Mouse (Mus musculus) fat pad, adult 2 months (tissue): ENCODE measurements around the gene Ovol2.

Experiments used
- DNase-seq: peaks from one replicate; pipeline ENCODE4 v3.0.0-alpha.2; 2011; ENCODE audit warnings: low read depth, low spot score; ENCODE audit errors: extremely low read depth

The Ovol2 gene

DNA sequence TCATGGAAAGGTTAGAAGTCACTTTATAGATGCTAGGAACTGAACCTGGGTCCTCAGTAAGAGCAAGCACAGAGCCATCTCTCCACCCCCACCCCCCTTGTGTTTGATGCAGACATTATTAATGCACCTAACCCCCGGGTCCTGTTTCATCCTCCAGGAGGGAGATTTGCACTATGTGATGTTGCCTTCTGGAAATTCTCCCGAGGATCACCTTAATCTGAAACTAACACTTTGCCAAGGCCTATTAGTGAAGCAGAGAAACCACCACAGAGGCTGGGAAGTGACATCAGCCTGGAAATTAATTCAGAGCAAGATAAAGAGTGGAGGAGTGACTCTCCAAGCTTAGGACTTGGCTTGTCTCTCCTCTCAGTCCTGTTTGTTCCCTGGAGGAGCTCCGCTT, 7.7 kb downstream of the Ovol2 start:
- no peak for DNase-seq

DNA sequence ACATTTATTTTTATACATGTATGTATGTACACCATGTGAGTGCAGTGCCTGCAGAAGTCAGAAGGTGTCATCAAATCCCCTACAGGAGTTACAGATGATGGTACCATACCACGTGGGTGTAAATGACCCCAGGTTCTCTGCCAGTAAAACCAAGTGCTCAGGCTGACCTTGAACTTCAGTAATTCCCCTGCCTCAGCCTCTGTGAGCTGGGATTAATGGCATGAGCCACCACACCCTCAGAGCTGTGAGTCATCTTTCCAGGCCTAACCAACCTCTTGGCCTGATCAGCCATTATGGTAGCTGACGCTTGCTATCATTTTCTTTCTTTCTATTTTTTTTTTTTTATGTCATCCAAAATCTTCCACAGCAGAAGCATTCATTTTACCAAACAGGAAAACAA, 20.6 kb downstream of the Ovol2 start:
- no peak for DNase-seq

DNA sequence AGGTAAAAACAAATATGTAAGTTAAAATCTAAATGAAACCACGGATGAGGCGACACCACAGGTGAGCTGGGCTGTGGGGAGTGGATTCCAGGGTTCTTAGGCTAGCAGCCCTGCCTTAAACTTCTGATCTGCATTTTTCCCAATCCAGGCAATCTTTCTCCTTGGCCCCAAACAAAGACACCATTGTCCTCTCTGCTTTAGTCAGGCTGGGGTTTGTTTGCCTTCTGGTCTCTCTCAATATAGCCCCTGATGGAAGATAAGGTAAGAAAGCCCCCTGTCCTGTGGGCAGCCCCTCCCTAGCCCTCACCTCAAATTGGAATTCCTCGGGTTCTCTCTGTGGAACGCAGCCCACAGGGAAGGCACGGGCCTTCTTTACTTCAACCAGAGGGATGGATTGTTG, 21.7 kb downstream of the Ovol2 start:
- no peak for DNase-seq

DNA sequence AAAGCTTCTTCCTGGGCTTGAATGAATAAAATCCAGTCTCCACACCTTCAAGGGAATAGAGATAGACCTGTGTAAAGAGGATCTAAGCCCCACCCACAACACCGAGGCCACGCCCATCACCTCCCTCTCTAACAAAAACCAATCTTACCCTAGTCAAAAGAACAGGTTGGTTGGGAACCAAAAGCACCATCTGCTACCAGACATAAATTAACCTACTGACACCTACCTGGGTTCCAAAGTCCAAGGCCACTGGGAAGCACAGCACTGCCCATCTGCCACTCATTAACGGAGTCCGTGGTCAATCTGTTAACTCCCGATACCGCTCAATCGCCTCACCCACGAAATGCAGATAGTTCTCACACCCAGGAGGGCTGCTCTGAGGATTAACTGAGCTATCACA, 23.4 kb downstream of the Ovol2 start:
- DNase-seq, result no peak

DNA sequence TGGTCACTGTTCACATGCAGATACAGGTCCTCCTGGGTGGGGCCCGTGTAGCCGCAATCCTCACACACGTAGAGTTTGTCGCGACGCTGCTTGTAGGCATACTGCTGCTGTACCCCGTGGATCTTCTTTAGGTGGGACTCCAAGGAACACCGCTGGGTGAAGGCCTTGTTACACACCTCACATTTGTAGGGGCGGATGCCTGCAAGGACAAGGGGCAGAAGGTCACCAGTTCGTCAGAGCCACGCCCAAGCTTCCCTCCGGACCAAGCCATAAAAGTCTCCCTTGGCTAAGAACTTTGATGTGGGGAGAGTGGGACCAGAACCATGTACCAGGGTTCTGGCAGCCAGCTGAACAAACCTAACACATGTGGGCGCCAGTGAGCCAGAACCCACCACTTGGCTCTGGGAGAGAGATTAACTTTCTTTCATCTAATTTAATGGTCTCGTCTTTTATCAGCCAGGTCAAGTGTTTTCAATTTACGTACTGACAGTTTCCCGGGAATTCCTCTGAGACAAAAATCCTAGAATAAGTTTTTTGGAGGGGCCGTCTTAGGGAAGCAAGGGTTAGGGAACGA, 26.1 kb downstream of the Ovol2 start:
- no peak for DNase-seq

DNA sequence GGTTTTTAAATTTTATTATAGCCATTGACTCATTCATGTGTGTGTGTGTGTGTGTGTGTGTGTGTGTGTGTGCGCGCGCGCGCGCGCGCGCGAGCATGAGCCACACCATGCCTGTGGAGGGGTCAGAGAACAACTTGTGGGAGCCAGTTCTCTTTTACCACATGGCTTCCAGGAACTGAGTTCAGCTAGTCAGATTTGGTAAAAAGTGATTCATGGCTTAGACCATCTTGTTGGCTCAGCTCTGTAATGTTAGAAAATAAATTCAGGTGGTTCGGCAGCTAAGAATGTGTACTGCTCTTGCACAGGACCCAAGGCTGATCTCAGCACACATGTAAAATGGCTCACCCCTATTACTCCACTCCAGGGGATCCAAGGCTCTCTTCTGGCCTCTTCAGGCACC, 30.8 kb downstream of the Ovol2 start:
- DNase-seq, result no peak

DNA sequence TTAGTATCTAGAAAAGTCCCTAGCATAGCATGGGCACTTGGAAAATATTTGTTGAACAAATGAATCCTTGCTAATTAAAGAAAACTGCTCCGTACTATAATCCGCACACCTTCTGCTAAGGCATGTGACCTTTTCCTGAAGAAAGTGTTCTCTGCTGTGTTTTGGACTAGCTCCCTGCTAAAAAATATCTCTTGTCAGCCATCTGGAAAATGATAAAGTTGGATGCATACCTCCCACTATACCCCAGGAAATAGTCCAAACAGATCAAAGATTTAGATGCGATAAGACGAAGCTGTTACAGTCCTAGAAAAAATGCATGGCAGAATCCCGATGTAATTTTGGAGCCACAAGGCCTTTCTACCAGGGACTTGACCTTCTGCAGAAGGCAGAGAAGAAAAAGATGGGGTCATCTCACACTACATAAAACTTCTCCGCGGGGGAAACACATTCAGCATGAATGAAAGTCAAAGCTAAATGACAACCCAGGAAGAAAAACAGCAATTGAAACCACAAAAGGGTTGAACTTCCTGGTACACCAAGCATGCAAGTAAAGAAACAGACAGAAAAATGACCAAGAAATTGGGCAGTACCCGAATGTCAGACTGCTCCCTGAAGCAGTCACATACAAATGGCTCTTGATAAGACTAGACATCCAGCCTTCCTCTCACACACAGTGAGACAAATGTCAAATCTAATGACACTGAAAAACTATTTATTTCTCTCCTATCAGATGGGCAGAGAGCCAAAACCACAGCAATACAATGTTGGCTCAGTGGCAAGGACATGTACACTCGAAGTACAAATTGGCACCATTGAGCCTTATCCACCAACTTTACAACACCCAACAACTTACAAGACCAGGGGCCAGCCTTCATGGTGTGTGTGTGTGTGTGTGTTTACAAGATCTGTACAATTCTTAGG, 31.9 kb downstream of the Ovol2 start:
- peak; percentile 23 for DNase-seq

DNA sequence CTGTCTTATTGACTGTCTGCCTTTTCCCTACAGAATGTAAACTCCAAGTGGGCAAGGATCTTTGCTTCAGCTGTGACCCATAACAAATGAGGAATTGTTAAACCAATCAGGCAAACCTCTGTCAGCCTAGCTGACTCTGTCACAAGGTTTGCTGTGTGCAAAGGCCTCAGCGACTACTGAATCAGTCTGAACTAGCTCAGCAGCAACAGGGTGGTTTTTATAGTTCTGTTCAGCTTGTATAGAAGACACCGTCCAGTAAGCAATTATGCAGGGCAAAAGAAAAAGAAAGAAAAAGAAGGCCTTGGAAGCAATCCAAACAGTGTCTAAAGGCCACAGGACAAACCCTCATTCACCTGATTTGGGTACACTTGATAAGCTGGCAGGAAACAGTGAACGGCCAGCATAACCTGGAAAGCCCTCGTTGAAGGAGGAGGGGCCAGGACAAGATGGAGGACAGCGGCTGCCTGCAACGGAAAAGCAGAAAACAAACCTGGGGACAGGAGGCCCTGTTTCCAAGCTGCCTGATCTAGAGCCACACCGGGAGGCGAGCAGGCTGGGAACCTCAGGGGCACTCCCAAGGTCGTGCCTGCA, 36.7 kb downstream of the Ovol2 start:
- DNase-seq, result no peak

DNA sequence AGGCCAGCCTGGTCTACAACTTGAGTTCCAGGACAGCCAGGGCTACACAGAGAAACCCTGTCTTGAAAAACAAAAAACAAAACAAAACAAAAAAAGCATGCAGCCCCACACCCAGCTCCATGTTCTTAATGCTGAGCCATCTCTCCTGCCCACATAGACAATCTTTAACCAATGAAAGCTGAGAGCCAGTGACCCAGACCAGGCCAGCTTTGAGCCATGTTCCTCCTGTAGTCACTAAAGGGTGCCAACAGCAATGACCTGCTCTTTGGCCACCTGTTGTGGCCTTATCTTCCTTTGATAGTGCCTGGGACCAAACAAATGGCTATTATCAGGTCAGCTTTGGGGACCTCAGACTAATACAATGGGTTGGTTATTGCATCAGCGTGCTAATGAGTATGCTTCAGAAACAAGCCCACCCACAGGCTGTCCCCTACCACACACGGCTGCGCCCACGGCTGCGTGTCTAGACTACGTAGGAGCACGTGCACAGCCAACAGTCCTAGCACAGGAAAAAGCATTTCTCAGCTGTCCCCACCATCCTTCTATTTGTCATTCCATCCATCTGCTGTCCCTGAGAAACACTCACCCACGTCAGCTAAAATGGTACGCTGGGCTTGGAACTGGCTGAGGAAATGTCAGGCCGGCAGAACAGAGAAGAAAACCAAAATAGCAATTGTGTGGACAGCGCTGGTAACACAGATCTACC, 40.2 kb downstream of the Ovol2 start:
- DNase-seq, result no peak

DNA sequence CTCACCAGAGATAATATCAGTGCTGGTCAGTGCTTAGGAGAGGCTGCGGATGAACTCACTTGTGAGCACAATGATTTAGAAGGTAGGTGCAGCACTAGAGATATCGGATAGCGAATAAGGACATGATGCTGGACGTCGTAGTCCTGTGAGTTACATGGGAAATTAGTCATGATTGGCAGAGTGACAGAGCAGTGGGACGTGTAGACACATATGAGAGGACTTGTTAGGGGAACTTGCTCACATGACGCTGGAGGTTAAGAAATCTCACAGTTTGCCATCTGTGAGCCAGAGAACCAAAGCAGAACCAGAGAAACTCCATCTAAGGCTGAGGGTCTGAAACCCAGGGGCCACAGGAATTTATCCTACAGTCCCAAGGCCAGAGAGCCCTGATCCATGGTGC, 41.6 kb downstream of the Ovol2 start:
- no peak for DNase-seq

DNA sequence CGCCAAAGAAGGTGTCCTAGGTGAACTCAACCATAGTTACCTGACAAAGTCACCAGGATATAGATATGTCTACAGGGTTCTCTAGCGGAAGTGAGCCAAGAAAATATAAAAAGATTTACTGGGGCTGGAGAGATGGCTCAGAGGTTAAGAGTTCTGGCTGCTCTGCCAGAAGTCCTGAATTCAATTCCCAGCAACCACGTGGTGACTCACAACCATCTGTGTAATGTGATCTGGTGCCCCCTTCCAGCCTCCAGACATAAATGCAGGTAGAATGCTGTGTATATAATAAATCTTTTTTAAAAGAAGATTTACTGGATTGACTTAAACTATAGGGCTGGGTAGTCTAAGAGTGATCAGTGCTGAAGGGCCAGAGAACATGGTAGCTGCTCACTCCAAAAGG, 50.5 kb downstream of the Ovol2 start:
- DNase-seq, result no peak

DNA sequence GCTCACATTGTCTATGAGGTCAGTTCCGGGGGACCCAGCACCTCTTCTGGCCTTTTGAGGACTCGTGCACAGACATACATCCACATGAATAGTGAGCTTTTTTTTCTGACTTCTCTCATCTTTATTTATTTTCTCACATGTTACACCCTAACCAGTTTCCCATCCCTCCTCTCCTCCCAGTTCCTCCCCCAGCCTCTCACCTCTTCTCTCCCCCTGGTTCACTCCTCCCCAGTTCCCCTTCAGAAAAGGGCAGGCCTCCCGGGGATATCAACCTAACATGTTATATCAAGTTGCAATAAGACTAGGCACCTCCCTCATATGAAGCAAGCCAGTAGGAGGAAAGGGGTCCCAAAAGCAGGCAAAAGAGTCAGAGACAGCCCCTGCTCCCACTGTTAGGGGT, 51.4 kb downstream of the Ovol2 start:
- no peak for DNase-seq

DNA sequence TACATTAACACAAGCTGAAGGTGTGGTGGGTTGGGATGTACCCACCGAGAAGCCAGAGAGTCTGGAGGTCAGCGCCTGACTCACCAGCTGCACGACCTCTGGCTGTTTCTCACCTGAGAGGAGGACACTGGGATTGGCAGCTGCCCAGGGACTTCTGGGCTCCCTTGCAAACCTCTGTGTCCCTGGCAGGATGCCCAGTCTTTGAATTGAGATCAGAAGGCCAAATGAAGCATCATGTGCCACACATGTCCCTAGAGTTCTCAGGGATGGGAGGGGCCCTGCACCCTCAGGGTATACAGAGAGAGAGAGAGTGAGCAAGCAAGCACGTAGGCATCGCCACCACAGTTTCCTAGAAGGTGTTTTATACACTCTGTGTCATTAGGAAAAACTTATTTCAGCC, 52.2 kb downstream of the Ovol2 start:
- DNase-seq, result no peak

DNA sequence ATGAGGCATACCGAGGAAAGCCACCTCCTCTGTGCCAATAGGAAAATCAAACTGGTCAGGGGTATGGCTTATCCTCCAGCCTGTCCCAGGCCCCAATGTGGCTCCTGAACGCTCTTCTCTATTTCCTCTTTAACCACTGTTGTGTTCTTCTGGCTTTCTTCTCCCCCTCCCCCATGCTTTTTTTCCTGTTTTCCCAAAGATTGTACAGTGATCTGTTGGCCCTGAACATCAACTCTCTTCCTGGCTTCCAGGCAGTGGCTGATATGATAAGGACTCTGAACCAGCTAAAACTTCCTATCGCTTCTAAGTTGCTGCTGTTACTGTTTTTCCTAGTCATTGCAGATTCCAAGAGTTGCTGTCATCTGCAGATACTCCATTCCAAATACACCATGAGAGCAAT, 55.1 kb downstream of the Ovol2 start:
- DNase-seq, result no peak

DNA sequence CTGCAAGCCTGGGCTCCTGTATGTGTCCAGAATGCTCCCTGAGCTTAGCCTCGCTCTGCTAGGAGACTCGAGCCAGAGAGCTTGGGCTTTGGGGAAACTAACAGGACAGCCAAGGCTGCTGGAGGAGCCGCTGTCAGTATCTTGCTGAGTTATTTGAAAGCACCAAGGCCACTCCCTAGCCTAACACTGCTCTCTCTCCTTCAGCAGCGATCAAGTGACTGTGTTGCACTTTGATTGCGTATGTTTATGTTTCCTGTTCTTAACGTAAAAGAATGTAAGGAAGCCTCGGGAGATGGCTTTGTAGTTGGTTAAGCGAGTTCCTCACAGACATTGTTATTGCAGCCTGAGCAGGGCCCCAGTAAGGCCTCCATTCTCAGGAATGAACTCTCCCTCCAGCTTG, 57.2 kb downstream of the Ovol2 start:
- DNase-seq, result no peak

DNA sequence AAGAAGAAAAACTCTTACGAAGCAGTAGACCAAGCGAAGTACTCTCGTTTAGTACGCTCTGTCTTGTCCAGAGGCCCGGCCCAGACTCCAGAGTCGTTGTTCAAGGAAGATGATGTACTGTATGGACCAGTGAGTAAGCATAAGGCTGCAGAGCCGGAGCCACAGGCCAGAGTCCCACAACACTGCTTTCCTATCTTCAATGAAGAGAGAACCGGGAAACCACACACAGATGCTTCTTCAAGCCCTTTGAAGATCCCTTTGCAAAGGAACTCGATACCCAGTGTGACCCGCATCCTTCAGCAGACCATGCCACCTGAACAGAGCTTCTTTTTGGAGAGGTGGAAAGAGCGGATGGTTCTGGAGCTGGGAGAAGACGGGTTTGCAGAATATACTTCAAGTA, 59.9 kb downstream of the Ovol2 start:
- no peak for DNase-seq

DNA sequence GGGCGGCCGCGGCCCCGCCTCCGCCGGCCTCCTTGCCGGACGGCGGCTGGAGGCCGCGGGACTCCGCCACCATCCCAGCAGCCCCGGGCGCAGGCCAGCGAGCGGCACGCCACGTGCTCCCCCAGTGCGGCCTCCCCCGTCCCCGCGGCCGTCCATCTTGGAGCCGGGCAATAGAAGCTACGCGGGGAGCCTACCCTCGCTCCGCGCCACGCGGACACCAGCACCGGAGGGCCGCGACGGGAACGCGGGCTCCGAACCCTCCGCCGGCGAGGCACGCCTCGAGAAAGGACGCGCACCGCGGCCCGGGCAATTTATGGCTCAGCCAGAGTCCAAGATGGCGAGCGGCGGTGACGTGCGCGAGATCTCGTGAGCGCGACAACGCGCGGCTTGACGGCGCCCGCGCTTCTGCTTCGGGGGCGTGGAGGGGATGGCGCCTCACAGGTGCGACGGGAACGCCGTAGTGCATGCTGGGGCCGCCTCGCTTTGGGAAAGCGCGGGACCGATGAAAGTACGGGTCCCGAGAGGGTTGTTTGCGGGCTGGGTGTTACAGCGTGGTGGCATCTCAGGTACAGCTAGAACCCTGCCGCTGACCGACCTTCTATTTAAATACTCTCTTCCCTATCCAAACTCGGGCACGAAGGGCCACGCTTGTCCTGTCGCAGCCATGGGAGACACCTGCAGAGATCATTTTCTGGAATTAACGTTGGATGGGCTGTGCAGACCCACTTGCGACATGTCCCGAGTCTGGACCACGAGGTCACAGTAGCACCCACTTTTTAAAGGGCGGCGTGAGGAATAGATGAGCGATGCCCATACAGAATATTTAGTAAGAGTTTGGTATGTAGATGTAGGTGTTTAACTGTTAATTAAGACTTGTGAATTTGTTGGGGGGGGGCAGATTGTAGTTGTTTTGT, 61.2 kb downstream of the Ovol2 start, which contains the start of the genes Mgme1 and Snx5:
Mgme1 (plus strand) TSS at position 157 of the 914 bp plus-strand sequence.
Snx5 (minus strand) TSS at position 400 of the 914 bp plus-strand sequence.
- DNase-seq, result no peak

DNA sequence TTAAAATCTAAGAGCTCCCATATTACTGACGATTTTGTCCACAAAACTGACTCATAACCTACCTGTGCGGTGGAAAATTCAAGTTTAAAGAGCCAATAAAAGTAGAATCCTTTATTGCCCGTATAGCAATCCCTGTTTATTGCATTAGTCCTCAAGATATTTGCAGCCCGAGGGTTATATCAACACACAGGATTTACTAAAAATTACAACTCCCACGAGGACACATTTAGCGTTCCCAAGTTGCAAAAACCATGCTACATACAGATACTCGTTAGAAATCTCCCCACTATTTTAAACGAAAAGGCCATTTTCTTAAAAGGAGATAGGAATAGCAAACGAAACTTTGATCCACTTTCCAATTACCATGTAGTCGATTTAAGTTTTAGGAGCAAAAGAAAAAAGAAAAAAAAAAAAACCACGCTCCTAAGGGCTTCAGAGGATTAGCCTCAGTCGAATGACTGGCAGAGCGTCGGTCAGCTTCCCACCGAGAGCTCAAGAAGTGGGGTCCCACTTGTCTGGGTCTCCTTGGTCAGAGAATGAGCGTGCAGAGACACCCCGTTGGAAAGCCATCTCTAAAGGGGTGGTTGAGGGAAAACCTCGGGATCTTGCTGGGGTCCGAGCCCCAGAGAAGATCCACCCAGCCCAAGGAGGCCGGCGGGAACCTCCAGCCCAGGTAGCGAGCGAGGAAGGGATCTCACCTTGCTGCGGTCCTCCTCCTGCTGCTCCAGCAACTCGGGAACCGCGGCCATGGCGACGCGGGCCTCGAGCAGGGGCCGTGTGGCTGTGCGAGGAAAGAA, 62.1 kb downstream of the Ovol2 start:
- DNase-seq, result no peak

DNA sequence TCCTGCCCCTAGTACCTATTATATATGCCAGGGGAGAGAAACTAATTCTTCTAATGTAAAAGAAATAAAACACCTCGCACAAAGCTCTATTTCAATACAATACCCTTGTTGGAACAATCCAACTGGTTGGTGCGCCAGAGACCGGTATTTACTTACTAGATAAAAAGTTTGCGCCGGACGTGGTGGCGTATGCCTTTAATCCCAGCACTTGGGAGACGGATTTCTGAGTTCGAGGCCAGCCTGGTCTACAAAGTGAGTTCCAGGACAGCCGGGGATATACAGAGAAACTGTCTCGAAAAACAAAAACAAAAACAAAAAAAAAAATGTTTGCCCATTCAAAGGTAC, 62.7 kb downstream of the Ovol2 start:
- DNase-seq, result no peak
